ENCODE assay signal across 8 mouse cellular contexts in the genomic region with DNA sequence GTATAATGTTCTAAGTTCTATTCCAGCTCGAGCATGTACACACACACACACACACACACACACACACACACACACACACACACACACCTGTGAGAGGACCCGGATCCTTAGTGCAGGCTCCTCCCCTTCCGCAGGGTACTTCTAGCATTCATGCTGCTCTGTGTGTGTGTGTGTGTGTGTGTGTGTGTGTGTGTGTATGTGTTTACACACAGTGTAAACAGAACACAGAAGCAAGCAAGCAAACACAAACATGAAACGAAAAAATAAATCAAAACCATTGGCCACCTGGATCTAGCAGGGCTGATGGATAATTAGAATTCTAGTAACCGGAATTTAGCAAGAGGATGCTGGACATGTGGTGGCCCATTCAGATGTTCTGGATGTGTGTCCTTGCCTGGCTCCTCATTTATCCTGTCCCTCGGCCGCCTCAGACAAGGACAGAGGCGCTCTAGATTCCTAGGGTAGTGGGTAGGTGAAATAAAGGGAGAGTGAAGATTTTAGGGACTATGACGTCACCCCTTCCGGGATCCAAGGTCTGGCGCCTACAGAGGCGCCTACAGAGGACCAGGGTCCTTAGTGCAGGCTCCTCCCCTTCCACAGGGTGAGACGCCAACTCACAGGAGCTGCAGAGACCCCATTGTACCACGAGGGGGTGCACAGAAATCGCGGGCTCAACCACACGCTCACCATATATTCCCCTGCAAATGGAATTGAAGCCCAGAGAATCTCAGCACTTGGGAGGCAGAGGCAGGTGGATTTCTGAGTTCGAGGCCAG. TPM values are rescaled to one million over a fixed set of nuclear protein-coding genes. Genes with fewer than 3 reads are reported as not detected.
DNase-seq lines count a peak whose midpoint lies in the region; ATAC-seq lines count a peak whose summit lies in the region.

No protein-coding gene starts in this region.

- no peak overlapping the region for H3K4me2 ChIP-seq in forebrain, embryonic 16.5 days (ENCODE audit: low read length)
- H3K4me2 ChIP-seq in lung, embryonic 16.5 days (ENCODE audit: low read depth, low read length) = no peak overlapping the region

- H3K36me3 ChIP-seq in forebrain, embryonic 16.5 days (ENCODE audit: control insufficient read depth, insufficient read depth) = no peaks in the 10 kb centered on the region
- H3K36me3 ChIP-seq in lung, embryonic 16.5 days (ENCODE audit: control insufficient read depth, insufficient read depth, low read length) = no peaks in the 10 kb centered on the region

- H3K9me3 ChIP-seq in forebrain, embryonic 16.5 days (ENCODE audit: control insufficient read depth, low read length) = no peaks in the 10 kb centered on the region
- no peaks in the 10 kb centered on the region for H3K9me3 ChIP-seq in lung, embryonic 16.5 days (ENCODE audit: control insufficient read depth, low read length)

- peaks cover 46% of the 10 kb centered on the region for H3K4me1 ChIP-seq in forebrain, embryonic 16.5 days (replicated peaks; ENCODE audit: control insufficient read depth, insufficient read depth, low read length)
- peaks cover 33% of the 10 kb centered on the region for H3K4me1 ChIP-seq in lung, embryonic 16.5 days (replicated peaks; ENCODE audit: control insufficient read depth, insufficient read depth, low read length)

- H3K27ac ChIP-seq in forebrain, embryonic 16.5 days (ENCODE audit: low read length) = no peak overlapping the region
- H3K27ac ChIP-seq in lung, embryonic 16.5 days (ENCODE audit: low read length) = no peak overlapping the region

- H3K4me3 ChIP-seq in forebrain, embryonic 16.5 days (replicated peaks; ENCODE audit: low read length) = no peak overlapping the region
- H3K4me3 ChIP-seq in lung, embryonic 16.5 days (ENCODE audit: low read length) = no peak overlapping the region

- DNase-seq in ES-CJ7 (ENCODE audit: low read depth, low spot score) = peak; percentile 94
- DNase-seq in heart, postnatal 36 days = peak; percentile 79 to 81
- peak; percentile 79 to 88 for DNase-seq in layer of hippocampus, adult 8-10 months (ENCODE audit: low spot score in 2 of 2)
- peak; percentile 57 for DNase-seq in ovary, postnatal 10 days (ENCODE audit: low spot score)
- peak; percentile 86 for DNase-seq in thymus, postnatal 0 days (ENCODE audit: low spot score)

- intact Hi-C loops in heart, postnatal 36 days (cut with DNase I) = loop anchor here (1.0 to 2.0 kb wide), 4 partner anchors 19 to 116 kb away; no protein-coding TSS in a partner anchor

- ATAC-seq in cerebellum, adult (ENCODE audit: insufficient number of reproducible peaks, low FRiP score, low TSS enrichment) = peak; percentile 29; the same call in 1 of the 2 replicates
- peak; percentile 49 for ATAC-seq in forebrain, embryonic 16.5 days
- peak; percentile 56 for ATAC-seq in lung, embryonic 16.5 days (ENCODE audit: low read depth)

- no peak overlapping the region for H3K9ac ChIP-seq in forebrain, embryonic 16.5 days (replicated peaks; ENCODE audit: low read depth, low read length)
- H3K9ac ChIP-seq in lung, embryonic 16.5 days (ENCODE audit: low read length) = no peak overlapping the region

- WGBS in forebrain, embryonic 16.5 days = 25% methylated on average over 18 of the region's 18 CpGs
- WGBS in lung, embryonic 16.5 days = 17% methylated on average over 18 of the region's 18 CpGs

- H3K27me3 ChIP-seq in forebrain, embryonic 16.5 days (replicated peaks; ENCODE audit: control insufficient read depth, insufficient read depth, low read length) = peaks cover 1% of the 10 kb centered on the region; the same call in 1 of the 2 replicates
- H3K27me3 ChIP-seq in lung, embryonic 16.5 days (ENCODE audit: control insufficient read depth, insufficient read depth, low read depth, low read length) = peaks cover 14% of the 10 kb centered on the region

RNA-seq across cellular contexts. Expression of gene Pnmal2, which starts 6.6 kb away (rescaled TPM):
- 85.3 and 118 TPM in 2 replicates for polyA plus RNA-seq in forebrain, embryonic 16.5 days (2015; fragmentation: Nextera tagmentation; extraction: Ambion mirVana)
- 1 to 10 TPM; 3.4 to 3.9 TPM for total RNA-seq in heart, postnatal 36 days (2021)
- total RNA-seq in layer of hippocampus, adult 8-10 months (2022) = 100 to 1,000 TPM; 311 to 360 (median 338) TPM
- polyA plus RNA-seq in lung, embryonic 16.5 days (2015; fragmentation: Nextera tagmentation; extraction: Ambion mirVana) = 5.1 and 5.5 TPM in 2 replicates
- polyA plus RNA-seq in thymus, postnatal 0 days (2015; fragmentation: Nextera tagmentation; extraction: Ambion mirVana) = 5.1 and 6.4 TPM in 2 replicates

RNA-seq across cellular contexts. Expression of gene Pnmal1, which starts 8.4 kb away (rescaled TPM):
- polyA plus RNA-seq in forebrain, embryonic 16.5 days (2015; fragmentation: Nextera tagmentation; extraction: Ambion mirVana) = 50.1 and 60.9 TPM in 2 replicates
- not detected for total RNA-seq in heart, postnatal 36 days (2021)
- 100 to 1,000 TPM in 2 of 4 experiments, 10 to 100 TPM in 2; 93.0 to 128 (median 106) TPM for total RNA-seq in layer of hippocampus, adult 8-10 months (2022)
- 0.20 and 0.49 TPM in 2 replicates for polyA plus RNA-seq in lung, embryonic 16.5 days (2015; fragmentation: Nextera tagmentation; extraction: Ambion mirVana)
- 0.04 TPM in 2 replicates for polyA plus RNA-seq in thymus, postnatal 0 days (2015; fragmentation: Nextera tagmentation; extraction: Ambion mirVana)

RNA-seq across cellular contexts. Expression of gene Calm3, which starts 27.1 kb away (rescaled TPM):
- 308 and 333 TPM in 2 replicates for polyA plus RNA-seq in forebrain, embryonic 16.5 days (2015; fragmentation: Nextera tagmentation; extraction: Ambion mirVana)
- total RNA-seq in heart, postnatal 36 days (2021) = 100 to 1,000 TPM; 182 to 193 TPM
- 1,000 to 10,000 TPM; 1,722 to 2,104 (median 1,900) TPM for total RNA-seq in layer of hippocampus, adult 8-10 months (2022)
- 116 and 118 TPM in 2 replicates for polyA plus RNA-seq in lung, embryonic 16.5 days (2015; fragmentation: Nextera tagmentation; extraction: Ambion mirVana)
- 201 and 212 TPM in 2 replicates for polyA plus RNA-seq in thymus, postnatal 0 days (2015; fragmentation: Nextera tagmentation; extraction: Ambion mirVana)

RNA-seq across cellular contexts. Expression of gene Gm42372, which starts 31.8 kb away (rescaled TPM):
- 3.7 and 4.1 TPM in 2 replicates for polyA plus RNA-seq in forebrain, embryonic 16.5 days (2015; fragmentation: Nextera tagmentation; extraction: Ambion mirVana)
- not detected for total RNA-seq in heart, postnatal 36 days (2021)
- total RNA-seq in layer of hippocampus, adult 8-10 months (2022) = 10 to 100 TPM; 47.3 to 63.6 (median 51.9) TPM
- 0.15 and 0.29 TPM in 2 replicates for polyA plus RNA-seq in lung, embryonic 16.5 days (2015; fragmentation: Nextera tagmentation; extraction: Ambion mirVana)
- polyA plus RNA-seq in thymus, postnatal 0 days (2015; fragmentation: Nextera tagmentation; extraction: Ambion mirVana) = 0.33 and 0.49 TPM in 2 replicates

RNA-seq across cellular contexts. Expression of gene Ccdc8, which starts 41.5 kb away (rescaled TPM):
- 7.3 and 8.9 TPM in 2 replicates for polyA plus RNA-seq in forebrain, embryonic 16.5 days (2015; fragmentation: Nextera tagmentation; extraction: Ambion mirVana)
- total RNA-seq in heart, postnatal 36 days (2021) = 1 to 10 TPM; 5.9 to 6.3 TPM
- 1 to 10 TPM; 2.0 to 2.6 (median 2.3) TPM for total RNA-seq in layer of hippocampus, adult 8-10 months (2022)
- polyA plus RNA-seq in lung, embryonic 16.5 days (2015; fragmentation: Nextera tagmentation; extraction: Ambion mirVana) = 41.7 and 43.8 TPM in 2 replicates
- 3.7 and 4.7 TPM in 2 replicates for polyA plus RNA-seq in thymus, postnatal 0 days (2015; fragmentation: Nextera tagmentation; extraction: Ambion mirVana)

Comparison
In these comparisons a context has a peak if more than half of its experiments do, and no peak if none do; other contexts are left out.
1. RNA of gene Pnmal2, which starts 6.6 kb away (polyA plus RNA-seq): 85.3 to 118 TPM in forebrain, embryonic 16.5 days; 5.1 to 5.5 TPM in lung, embryonic 16.5 days and 5.1 to 6.4 TPM in thymus, postnatal 0 days; every median in the first group is over 10 times any median in the second.
2. RNA of gene Pnmal1, which starts 8.4 kb away (polyA plus RNA-seq): 50.1 to 60.9 TPM in forebrain, embryonic 16.5 days; 0.20 to 0.49 TPM in lung, embryonic 16.5 days and 0.04 TPM in thymus, postnatal 0 days; every median in the first group is over 10 times any median in the second.
3. Peak in every context shown above with its lines, with median percentiles within 50 percentile points of each other: DNase-seq and ATAC-seq.